Mouse (Mus musculus) adrenal gland, postnatal 25 days (tissue): ENCODE measurements at regions not wholly inside any gene's neighbourhood (a gene's known extent, or its start where the extent isn't known, plus 50 kb on each side); places are given as distances from the start of the nearest gene placed in this dataset.

Experiments used
- DNase-seq: peaks from one replicate; pipeline ENCODE4 v3.0.0; 2021; ENCODE audit warnings: mixed read lengths

DNA sequence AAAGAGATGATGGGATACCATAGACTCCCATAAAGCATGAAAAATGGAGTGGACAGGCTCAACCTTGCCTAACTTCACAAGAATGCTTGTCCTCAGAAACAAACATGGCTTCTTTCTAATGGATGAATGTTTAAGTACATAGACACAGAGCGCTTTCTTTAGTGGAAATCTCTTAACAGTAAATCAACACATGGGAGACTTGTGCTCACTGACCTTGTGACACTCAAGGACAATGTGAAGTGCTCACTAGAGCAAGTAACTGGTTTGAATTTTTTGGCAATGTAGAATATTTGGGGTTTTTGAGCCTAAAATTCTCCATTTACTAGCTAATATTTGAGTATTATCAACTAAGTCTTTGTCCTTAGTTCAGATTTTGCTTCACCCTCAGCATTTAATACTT is 88.0 kb downstream of the Tent5c start:
- DNase-seq: no peak

DNA sequence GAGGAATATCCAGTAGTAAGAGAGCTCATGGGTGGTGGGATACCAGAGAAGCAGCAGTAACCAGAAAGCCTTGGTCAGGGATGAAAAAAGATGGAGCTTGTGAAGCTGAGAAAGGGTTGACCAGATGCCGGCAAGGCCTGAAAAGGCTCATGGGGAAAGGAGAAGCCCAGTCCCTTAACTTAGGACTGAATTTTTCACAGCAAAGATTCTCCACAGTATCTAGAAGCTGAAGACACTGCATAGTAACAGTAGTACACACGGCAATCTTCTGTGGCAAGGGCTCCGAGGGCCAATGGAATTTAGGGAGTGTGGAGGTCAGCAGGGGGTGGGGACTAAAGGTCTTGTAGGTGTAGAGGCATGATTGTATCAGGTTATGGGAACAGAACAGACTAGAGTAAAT is 91.6 kb downstream of the Tent5c start:
- DNase-seq: no peak

GRCm38 (mm10) chr3:100394911-100395604 is 94.1 kb downstream of the Tent5c start:
- no peak for DNase-seq

GRCm38 (mm10) chr3:100393956-100394355 is 95.2 kb downstream of the Tent5c start:
- no peak for DNase-seq

DNA sequence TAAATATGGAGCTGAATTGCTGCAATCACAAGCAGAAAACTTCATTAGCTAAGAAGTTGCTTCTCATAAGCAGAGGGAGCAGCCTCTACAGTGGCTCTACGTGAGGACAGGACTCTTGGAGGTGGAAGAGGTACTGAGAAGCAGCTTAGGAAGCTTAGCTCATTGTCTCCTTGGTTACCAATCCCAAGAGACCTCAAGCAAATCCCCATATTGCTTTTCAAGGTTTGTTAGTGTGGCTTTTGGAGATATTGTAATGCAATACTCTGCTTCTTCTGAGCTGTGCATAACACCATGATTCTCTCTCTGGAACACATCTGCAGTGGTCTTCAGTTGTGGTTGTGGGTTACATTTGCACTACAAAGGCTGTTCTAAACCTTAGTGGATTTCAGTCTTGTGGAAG is 106.9 kb downstream of the Tent5c start:
- DNase-seq: no peak

DNA sequence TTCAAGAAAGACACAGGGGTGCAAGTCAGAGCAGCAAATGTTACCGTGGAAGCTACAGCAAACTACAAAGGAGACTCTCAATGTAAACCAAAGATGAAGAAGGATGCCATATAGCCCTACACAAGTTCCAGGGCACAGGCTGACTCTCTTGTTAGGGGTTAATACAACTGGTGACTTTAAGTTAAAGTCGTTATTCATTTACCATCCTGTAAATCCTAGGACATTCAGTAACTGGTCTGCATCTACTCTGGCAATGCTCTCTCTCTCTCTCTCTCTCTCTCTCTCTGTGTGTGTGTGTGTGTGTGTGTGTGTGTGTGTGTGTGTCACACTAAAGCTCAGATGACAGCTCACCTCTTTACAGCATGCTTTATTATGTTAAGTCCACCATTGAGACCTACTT is 107.8 kb downstream of the Tent5c start:
- DNase-seq: no peak

DNA sequence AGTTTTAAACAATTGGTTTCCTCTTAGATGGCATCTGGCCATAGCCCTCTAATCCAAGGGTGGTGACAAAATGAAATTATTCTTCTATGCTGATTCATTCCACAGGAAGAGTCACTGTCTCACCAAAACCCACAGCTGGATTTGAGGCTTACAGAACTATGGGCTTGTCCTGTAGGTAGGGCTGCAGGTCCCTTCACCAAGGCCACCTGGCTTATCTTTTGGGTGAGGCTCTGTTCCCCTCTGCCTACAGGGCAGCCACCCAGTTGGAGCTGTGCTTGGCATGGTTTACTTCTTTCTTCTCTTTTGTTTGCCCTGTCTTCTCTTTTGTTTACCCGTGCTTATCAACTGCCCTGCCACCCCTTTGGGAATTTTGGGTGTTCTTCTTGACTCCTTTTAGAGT is 113.0 kb downstream of the Tent5c start:
- DNase-seq: no peak

DNA sequence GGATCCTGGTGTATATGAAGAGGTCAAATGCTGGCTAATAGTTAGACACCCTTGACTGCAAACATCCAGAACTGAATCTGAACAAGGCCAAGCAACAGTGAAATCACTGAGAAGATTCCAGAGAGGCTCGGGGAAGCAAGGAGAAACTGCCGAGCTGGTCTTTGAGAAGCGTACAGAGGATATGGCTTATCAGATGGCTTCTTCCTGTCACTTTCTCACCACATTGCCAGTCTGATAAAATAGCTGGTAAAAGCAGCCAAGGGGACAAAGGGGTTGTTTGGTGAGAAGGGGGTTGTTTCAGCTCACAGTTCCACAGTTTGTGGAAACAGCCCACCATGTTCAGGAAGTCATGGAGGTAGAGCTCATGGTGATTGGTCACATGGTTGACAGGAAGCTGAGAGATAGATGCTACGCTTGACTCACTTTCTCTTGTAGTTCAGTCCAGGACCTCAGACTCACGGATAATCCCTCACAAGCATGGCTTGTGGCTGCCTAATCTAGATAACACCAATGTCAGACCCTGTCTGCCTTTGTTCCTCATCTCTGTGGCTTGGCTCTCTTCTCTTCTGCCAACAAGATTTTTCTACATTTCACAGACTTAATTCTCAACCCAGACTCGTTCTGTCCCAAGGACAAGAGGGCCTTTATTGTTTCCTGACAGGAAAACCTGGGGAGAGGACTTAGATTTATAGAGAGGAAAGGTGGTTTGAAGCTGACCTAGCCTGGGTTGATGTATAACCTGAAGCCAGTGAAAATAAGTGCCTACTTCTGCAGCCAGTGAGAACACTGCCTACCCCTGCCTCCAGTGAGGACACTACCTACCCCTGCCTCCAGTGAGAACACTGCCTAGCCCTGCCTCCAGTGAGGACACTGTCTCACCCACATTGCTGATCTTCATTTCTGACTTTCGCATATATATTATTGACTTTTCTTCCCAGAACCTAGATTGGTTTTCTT is 122.0 kb downstream of the Tent5c start:
- no peak for DNase-seq

DNA sequence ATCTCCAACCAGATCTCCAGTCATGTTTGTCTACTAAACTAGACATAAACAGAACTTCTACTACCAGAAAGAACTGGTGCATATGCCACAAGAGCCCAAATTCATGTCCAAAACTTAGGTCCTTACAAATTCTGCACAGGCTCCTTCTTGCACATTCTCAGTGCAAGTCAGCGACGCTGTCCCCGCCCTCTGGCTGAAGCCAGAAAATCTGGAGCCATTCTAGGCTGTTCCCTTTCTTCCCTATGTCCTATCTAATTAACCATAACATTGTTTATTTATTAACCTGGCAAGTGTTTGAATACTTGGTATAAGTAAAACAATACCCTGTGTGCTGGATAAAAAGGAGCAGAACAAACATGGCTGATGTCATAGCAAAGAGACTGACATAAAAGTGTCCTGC is 122.7 kb downstream of the Tent5c start:
- DNase-seq: no peak

DNA sequence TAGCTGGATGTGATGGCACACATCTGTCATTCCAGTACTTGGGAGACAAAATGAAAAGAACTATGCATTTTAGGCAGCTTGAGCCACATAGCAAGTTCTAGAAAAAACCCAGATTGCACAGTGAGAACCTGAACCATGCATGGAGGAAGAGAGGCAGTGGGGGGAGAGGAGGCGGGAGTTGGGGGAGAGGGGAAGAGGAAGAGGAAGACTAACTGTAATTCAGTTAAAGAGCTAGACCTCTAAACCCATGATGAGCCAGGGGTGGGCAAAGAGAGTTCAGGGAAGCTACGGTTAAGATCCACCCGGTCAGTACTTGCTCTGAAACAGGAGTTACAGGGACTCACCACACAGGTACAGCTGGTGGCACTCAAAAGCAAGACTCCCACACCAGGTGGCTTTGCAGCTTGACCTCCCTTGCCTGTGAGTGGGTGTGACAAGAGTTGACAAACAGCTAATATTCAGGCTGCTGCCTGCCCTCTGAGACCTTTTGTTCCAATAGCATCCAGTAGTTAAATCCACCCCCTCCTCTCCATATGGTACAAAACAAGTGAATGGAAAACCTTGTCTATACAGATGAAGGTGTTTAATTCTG is 123.7 kb downstream of the Tent5c start:
- no peak for DNase-seq

- DNase-seq: no peak
Measured at GRCm38 (mm10) chr3:100364706-100365105, 124.4 kb downstream of the Tent5c start.

- DNase-seq: no peak
Measured at GRCm38 (mm10) chr3:100362983-100363382, 126.1 kb downstream of the Tent5c start.

GRCm38 (mm10) chr3:100360019-100360418 is 129.1 kb downstream of the Tent5c start:
- DNase-seq: no peak

DNA sequence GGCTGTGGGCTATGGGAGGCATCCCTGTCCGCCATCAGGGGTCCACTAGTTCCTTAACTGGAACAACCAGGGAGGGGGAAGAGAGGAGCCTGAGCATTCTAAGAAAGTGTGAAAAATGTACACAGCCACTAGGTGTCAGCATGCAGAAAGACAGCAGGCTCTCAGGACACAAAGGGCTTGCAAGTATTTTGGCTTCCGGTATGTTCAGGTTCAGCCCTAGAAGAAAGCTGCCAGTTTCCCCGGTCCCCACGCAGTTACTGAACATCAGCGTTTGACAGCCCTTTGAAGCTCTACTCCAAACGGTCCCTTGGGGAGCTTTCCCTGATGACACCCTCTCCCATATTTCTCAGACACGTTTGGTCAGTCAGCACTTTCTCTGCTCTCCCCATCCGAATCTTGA is 130.1 kb downstream of the Tent5c start:
- peak; percentile 3 for DNase-seq

- DNase-seq: no peak
Measured at GRCm38 (mm10) chr3:100333478-100333877, 155.6 kb downstream of the Tent5c start.

- DNase-seq: no peak
Measured at GRCm38 (mm10) chr3:100318357-100318756, 156.2 kb upstream of the Wdr3 start.

DNA sequence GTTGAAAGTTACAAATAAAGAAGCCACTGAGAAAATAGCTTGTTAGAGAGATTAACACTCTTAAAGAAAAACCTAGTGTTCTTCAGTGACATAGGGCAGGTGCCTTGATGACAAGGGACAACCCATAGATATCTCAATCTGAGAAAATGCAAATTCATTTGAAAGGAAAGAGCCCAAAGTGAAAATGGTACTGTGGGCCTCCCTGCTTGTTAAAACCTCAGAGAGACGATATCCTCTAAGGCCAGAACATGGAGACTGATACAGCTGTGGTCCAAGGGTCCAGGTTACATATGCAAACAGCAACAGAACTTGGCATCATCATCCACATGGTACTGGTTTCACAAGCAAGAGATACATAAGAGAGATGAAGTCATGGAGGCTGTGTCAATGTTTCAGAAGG is 125.6 kb upstream of the Wdr3 start:
- DNase-seq: no peak

DNA sequence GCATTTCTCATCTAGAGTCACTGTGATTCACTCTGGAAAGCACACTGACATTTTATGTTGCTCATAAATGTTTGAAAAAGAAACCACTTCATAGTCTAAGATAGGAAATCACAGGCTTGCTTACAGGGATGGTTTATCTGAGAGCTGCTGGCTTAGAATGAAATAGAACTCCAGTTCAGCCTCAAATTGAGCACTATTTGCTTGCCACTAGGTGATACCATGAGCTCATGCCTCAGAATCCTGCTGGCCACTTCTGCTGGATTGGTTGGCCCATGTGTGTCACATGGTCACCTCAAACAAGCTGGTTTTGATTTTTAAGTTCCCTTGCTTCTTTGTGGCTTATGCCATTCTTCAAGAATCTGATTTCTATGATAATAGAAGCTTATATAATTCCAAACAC is 104.8 kb upstream of the Wdr3 start:
- no peak for DNase-seq

DNA sequence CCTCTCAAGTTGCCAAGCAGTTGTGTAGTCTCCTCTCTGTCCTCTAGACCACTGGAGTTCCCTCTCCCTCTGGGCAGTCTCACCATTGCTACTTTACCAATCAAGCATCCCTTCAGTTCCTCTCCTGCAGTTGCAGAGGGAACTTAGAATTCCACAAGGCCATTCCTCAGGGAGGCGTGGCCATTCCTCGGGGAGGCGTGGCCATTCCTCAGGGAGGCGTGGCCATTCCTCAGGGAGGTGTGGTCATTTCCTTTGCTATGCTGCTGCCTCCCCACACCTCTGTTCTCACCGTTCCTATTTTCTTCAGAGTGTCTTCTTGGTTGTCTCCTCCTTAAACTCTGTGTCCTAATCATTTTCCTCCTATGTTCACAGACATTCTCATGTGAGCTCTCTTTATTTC is 102.8 kb upstream of the Wdr3 start:
- no peak for DNase-seq
